Mouse (Mus musculus): ENCODE measurements at regions not wholly inside any gene's neighbourhood (a gene's known extent, or its start where the extent isn't known, plus 50 kb on each side); places are given as distances from the start of the nearest gene placed in this dataset.

DNA sequence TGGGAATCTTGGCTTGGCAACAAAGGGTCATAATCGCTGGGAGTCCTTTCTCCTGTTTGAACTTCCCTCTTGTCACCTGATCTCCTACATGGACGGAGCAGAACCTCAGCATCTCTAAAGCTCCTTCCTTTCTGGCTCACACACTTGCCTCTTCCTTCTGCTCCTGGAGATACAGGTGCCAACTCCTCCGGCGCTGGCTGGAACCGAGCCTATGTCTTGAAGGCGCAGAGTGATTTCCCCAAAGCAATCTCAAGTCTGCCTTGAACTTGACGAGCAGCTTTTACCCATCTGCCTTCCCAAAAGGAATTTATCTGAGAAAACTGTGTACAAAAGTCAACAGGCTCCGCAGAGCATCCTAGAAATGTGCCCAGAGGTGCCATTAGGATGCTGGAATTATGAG, 108.4 kb upstream of the Sall1 start:
- H3K9me3 ChIP-seq (ENCODE audit: control insufficient read depth, low read length) = no peaks in the 10 kb centered on the region
- 55% methylated on average over 8 of the region's 8 CpGs for WGBS (ENCODE audit: insufficient replicate concordance)
- no peaks in the 10 kb centered on the region for H3K36me3 ChIP-seq (replicated peaks; ENCODE audit: control insufficient read depth, insufficient read depth, low read depth)
- TF ChIP-seq CTCF (IDR thresholded peaks at IDR 0.05; ENCODE audit: low read depth) (no peak), EP300 (IDR thresholded peaks at IDR 0.05; ENCODE audit: low read depth) (no peak)
- no peak overlapping the region for H3K4me3 ChIP-seq (ENCODE audit: insufficient read depth in 1 of 2, low read depth in 2 of 2, low read length in 2 of 2)
- ATAC-seq (ENCODE audit: insufficient read depth) (no peak), DNase-seq (ENCODE audit: low read depth in 3 of 3, low spot score in 3 of 3) (no peak)
- H3K9ac ChIP-seq (replicated peaks) = no peak overlapping the region
- no peak overlapping the region for H3K27ac ChIP-seq
- H3K4me1 ChIP-seq (replicated peaks; ENCODE audit: control insufficient read depth in 2 of 2, insufficient read depth in 2 of 2, low read length in 1 of 2) = no peaks in the 10 kb centered on the region
- no peak overlapping the region for H3K4me2 ChIP-seq (ENCODE audit: low read depth)
- no peaks in the 10 kb centered on the region for H3K27me3 ChIP-seq (ENCODE audit: control insufficient read depth, insufficient read depth, low read length)

GRCm38 (mm10) chr8:89150952-89151351, 107.0 kb upstream of the Sall1 start:
- DNase-seq (ENCODE audit: low read depth in 3 of 3, low spot score in 3 of 3) (peak in 2 of 3 experiments; percentile 71), ATAC-seq (ENCODE audit: insufficient read depth) (no peak)
- 39% methylated on average over 2 of the region's 2 CpGs for WGBS (ENCODE audit: insufficient replicate concordance)
- Histone ChIP-seq H3K9ac (replicated peaks) (no peak overlapping the region), H3K9me3 (ENCODE audit: control insufficient read depth, low read length) (no peaks in the 10 kb centered on the region), H3K4me2 (ENCODE audit: low read depth) (no peak overlapping the region), H3K4me1 (replicated peaks; ENCODE audit: control insufficient read depth in 2 of 2, insufficient read depth in 2 of 2, low read length in 1 of 2) (no peaks in the 10 kb centered on the region), H3K4me3 (ENCODE audit: insufficient read depth in 1 of 2, low read depth in 2 of 2, low read length in 2 of 2) (no peak overlapping the region), H3K27ac (no peak overlapping the region), H3K27me3 (ENCODE audit: control insufficient read depth, insufficient read depth, low read length) (no peaks in the 10 kb centered on the region), H3K36me3 (replicated peaks; ENCODE audit: control insufficient read depth, insufficient read depth, low read depth) (no peaks in the 10 kb centered on the region)
- TF ChIP-seq EP300 (IDR thresholded peaks at IDR 0.05; ENCODE audit: low read depth) = no peak
- TF ChIP-seq CTCF (IDR thresholded peaks at IDR 0.05; ENCODE audit: low read depth) = no peak

GRCm38 (mm10) chr8:89141529-89142235, 97.7 kb upstream of the Sall1 start:
- Histone ChIP-seq H3K36me3 (replicated peaks; ENCODE audit: control insufficient read depth, insufficient read depth, low read depth) (no peaks in the 10 kb centered on the region), H3K4me2 (ENCODE audit: low read depth) (no peak overlapping the region), H3K4me1 (replicated peaks; ENCODE audit: control insufficient read depth in 2 of 2, insufficient read depth in 2 of 2, low read length in 1 of 2) (0 out of 4 replicates have a peak, but pooled peaks cover 0 to 1% of the 10 kb centered on the region in 2 experiments), H3K27ac (no peak overlapping the region), H3K9ac (replicated peaks) (no peak overlapping the region), H3K9me3 (ENCODE audit: control insufficient read depth, low read length) (no peaks in the 10 kb centered on the region), H3K27me3 (ENCODE audit: control insufficient read depth, insufficient read depth, low read length) (no peaks in the 10 kb centered on the region), H3K4me3 (ENCODE audit: insufficient read depth in 1 of 2, low read depth in 2 of 2, low read length in 2 of 2) (no peak overlapping the region)
- WGBS (ENCODE audit: insufficient replicate concordance) = 63% methylated on average over 8 of the region's 8 CpGs
- no peak for TF ChIP-seq EP300 (IDR thresholded peaks at IDR 0.05; ENCODE audit: low read depth)
- no peak for TF ChIP-seq CTCF (IDR thresholded peaks at IDR 0.05; ENCODE audit: low read depth)
- no peak for ATAC-seq (ENCODE audit: insufficient read depth)
- no peak for DNase-seq (ENCODE audit: low read depth in 3 of 3, low spot score in 3 of 3)

- ATAC-seq (ENCODE audit: insufficient read depth) = no peak
- WGBS (ENCODE audit: insufficient replicate concordance) = 43% methylated on average over 3 of the region's 3 CpGs
- TF ChIP-seq EP300 (IDR thresholded peaks at IDR 0.05; ENCODE audit: low read depth) = no peak
- TF ChIP-seq CTCF (IDR thresholded peaks at IDR 0.05; ENCODE audit: low read depth) = no peak
- Histone ChIP-seq H3K36me3 (replicated peaks; ENCODE audit: control insufficient read depth, insufficient read depth, low read depth) (no peaks in the 10 kb centered on the region), H3K4me2 (ENCODE audit: low read depth) (no peak overlapping the region), H3K4me1 (replicated peaks; ENCODE audit: control insufficient read depth in 2 of 2, insufficient read depth in 2 of 2, low read length in 1 of 2) (0 out of 4 replicates have a peak, but pooled peaks cover 0 to 1% of the 10 kb centered on the region in 2 experiments), H3K9ac (replicated peaks) (no peak overlapping the region), H3K27ac (no peak overlapping the region), H3K27me3 (ENCODE audit: control insufficient read depth, insufficient read depth, low read length) (no peaks in the 10 kb centered on the region), H3K4me3 (ENCODE audit: insufficient read depth in 1 of 2, low read depth in 2 of 2, low read length in 2 of 2) (no peak overlapping the region), H3K9me3 (ENCODE audit: control insufficient read depth, low read length) (no peaks in the 10 kb centered on the region)
- no peak for DNase-seq (ENCODE audit: low read depth in 3 of 3, low spot score in 3 of 3)
These were observed 95.9 kb upstream of the Sall1 start for GRCm38 (mm10) chr8:89139876-89140275.

GRCm38 (mm10) chr8:89138416-89139125, 94.6 kb upstream of the Sall1 start:
- H3K4me2 ChIP-seq (ENCODE audit: low read depth) = no peak overlapping the region
- H3K36me3 ChIP-seq (replicated peaks; ENCODE audit: control insufficient read depth, insufficient read depth, low read depth) = no peaks in the 10 kb centered on the region
- no peak for ATAC-seq (ENCODE audit: insufficient read depth)

More at GRCm38 (mm10) chr8:89138416-89139125, 94.6 kb upstream of the Sall1 start:
- Histone ChIP-seq H3K27me3 (ENCODE audit: control insufficient read depth, insufficient read depth, low read length) (no peaks in the 10 kb centered on the region), H3K4me3 (ENCODE audit: insufficient read depth in 1 of 2, low read depth in 2 of 2, low read length in 2 of 2) (no peak overlapping the region), H3K27ac (no peak overlapping the region), H3K9ac (replicated peaks) (no peak overlapping the region), H3K9me3 (ENCODE audit: control insufficient read depth, low read length) (no peaks in the 10 kb centered on the region), H3K4me1 (replicated peaks; ENCODE audit: control insufficient read depth in 2 of 2, insufficient read depth in 2 of 2, low read length in 1 of 2) (peaks cover 0 to 4% of the 10 kb centered on the region in 2 experiments; a peak in 1 of 4 replicates)
- WGBS (ENCODE audit: insufficient replicate concordance) = 61% methylated on average over 8 of the region's 8 CpGs
- TF ChIP-seq EP300 (IDR thresholded peaks at IDR 0.05; ENCODE audit: low read depth) = no peak
- no peak for TF ChIP-seq CTCF (IDR thresholded peaks at IDR 0.05; ENCODE audit: low read depth)
- DNase-seq (ENCODE audit: low read depth in 3 of 3, low spot score in 3 of 3) = no peak
